Mouse (Mus musculus) MEL (cell line): ENCODE data around the gene Sebox. TPM values are rescaled to one million over a fixed set of nuclear protein-coding genes. Genes with fewer than 3 reads are reported as not detected.

Experiments used
- DNase-seq: peaks from one replicate; pipeline ENCODE4 v3.0.0; 2011; ENCODE audit warnings: low read depth, low spot score
- H3K27ac ChIP-seq: 2 replicates; pipeline ENCODE4 v1.5.1; 2012; ENCODE audit warnings: low read depth, mild to moderate bottlenecking, control low read depth, low read length, moderate library complexity; ENCODE audit not compliant: control insufficient read depth
- H3K27me3 ChIP-seq, 2 experiments: fragments of 150-350 bp in 1 of 2; sonication (generic) in 1 of 2; 2 replicates each; pipeline ENCODE4 v1.6.1; 2012; ENCODE audit warnings: low read length in 2 of 2, mild to moderate bottlenecking in 2 of 2, improper control_type of control experiment in 1 of 2, moderate library complexity in 1 of 2; ENCODE audit not compliant: insufficient read depth in 2 of 2, control insufficient read depth in 1 of 2
- H3K36me3 ChIP-seq, 2 experiments: 2 replicates each; pipeline ENCODE4 v1.6.1; 2012 to 2014; ENCODE audit warnings: low read length in 2 of 2, improper control_type of control experiment in 1 of 2, inconsistent platforms in 1 of 2, mild to moderate bottlenecking in 1 of 2; ENCODE audit not compliant: insufficient read depth in 2 of 2, control insufficient read depth in 1 of 2
- H3K4me1 ChIP-seq, 2 experiments: fragments of 150-350 bp in 1 of 2; sonication (generic) in 1 of 2; 2 replicates each; pipeline ENCODE4 v1.6.1; 2012; ENCODE audit warnings: low read length in 2 of 2, improper control_type of control experiment in 1 of 2, mild to moderate bottlenecking in 1 of 2; ENCODE audit not compliant: insufficient read depth in 2 of 2, control insufficient read depth in 1 of 2
- H3K4me3 ChIP-seq, 2 experiments: fragments of 150-350 bp in 1 of 2; sonication (generic) in 1 of 2; 2 replicates each; pipeline ENCODE4 v1.5.1; 2012; ENCODE audit warnings: low read depth in 2 of 2, low read length in 2 of 2, mild to moderate bottlenecking in 2 of 2, moderate library complexity in 2 of 2, control low read depth in 1 of 2, improper control_type of control experiment in 1 of 2; ENCODE audit not compliant: control insufficient read depth in 1 of 2, insufficient read depth in 1 of 2
- H3K79me2 ChIP-seq: 2 replicates; pipeline ENCODE4 v1.6.1; 2012; ENCODE audit warnings: mild to moderate bottlenecking, low read length, moderate library complexity; ENCODE audit not compliant: control insufficient read depth, poor library complexity, insufficient read depth
- H3K9ac ChIP-seq: 2 replicates; pipeline ENCODE4 v1.6.1; 2012; ENCODE audit warnings: low read depth, mild to moderate bottlenecking, control low read depth, low read length, moderate library complexity; ENCODE audit not compliant: control insufficient read depth, poor library complexity, severe bottlenecking
- H3K9me3 ChIP-seq: fragments of 150-350 bp; sonication (generic); replicated peaks from 2 replicates; pipeline ENCODE4 v1.6.1; 2012; ENCODE audit warnings: mild to moderate bottlenecking, low read length, improper control_type of control experiment, moderate library complexity; ENCODE audit not compliant: insufficient read depth
- BHLHE40 ChIP-seq: IDR thresholded peaks from 2 replicates; pipeline ENCODE4 v1.6.1; 2012; ENCODE audit warnings: low read depth, mild to moderate bottlenecking, inconsistent platforms, low read length, improper control_type of control experiment, borderline replicate concordance
- CHD2 ChIP-seq: IDR thresholded peaks from 2 replicates; pipeline ENCODE4 v1.6.1; 2011; ENCODE audit warnings: low read length, improper control_type of control experiment
- CTCF ChIP-seq, 3 experiments: IDR thresholded peaks in 2 of 3; conservative IDR thresholded peaks in 1 of 3; 2 replicates each; pipeline ENCODE4 v1.5.1; 2011 to 2012; ENCODE audit warnings: low read length in 3 of 3, low read depth in 2 of 3, mild to moderate bottlenecking in 2 of 3, improper control_type of control experiment in 1 of 3, inconsistent platforms in 1 of 3, mixed read lengths in 1 of 3, moderate library complexity in 1 of 3; ENCODE audit not compliant: control insufficient read depth in 1 of 3, insufficient read depth in 1 of 3, poor library complexity in 1 of 3, severe bottlenecking in 1 of 3
- E2F4 ChIP-seq: IDR thresholded peaks from 2 replicates; pipeline ENCODE4 v1.6.1; 2011; ENCODE audit warnings: low read depth, low read length, improper control_type of control experiment, borderline replicate concordance
- ELF1 ChIP-seq: IDR thresholded peaks from 2 replicates; pipeline ENCODE4 v1.6.1; 2014; ENCODE audit warnings: low read depth, mild to moderate bottlenecking, inconsistent platforms, low read length, improper control_type of control experiment, moderate library complexity
- EP300 ChIP-seq, 2 experiments: IDR thresholded peaks; 2 replicates each; pipeline ENCODE4 v1.6.1; 2011; ENCODE audit warnings: improper control_type of control experiment in 2 of 2, low read length in 2 of 2, low read depth in 1 of 2, mild to moderate bottlenecking in 1 of 2
- ETS1 ChIP-seq: IDR thresholded peaks from 2 replicates; pipeline ENCODE4 v1.6.1; 2012; ENCODE audit warnings: low read depth, mild to moderate bottlenecking, inconsistent platforms, low read length, improper control_type of control experiment, moderate library complexity
- GATA1 ChIP-seq: IDR thresholded peaks from 2 replicates; pipeline ENCODE4 v1.6.1; 2011; ENCODE audit warnings: low read depth, low read length, improper control_type of control experiment
- HCFC1 ChIP-seq: IDR thresholded peaks from 2 replicates; pipeline ENCODE4 v1.6.1; 2012; ENCODE audit warnings: low read depth, mild to moderate bottlenecking, inconsistent platforms, low read length, improper control_type of control experiment, moderate library complexity
- KAT2A ChIP-seq: conservative IDR thresholded peaks from 2 replicates; pipeline ENCODE4 v1.6.1; 2012; ENCODE audit warnings: low read depth, low read length, improper control_type of control experiment, inconsistent platforms
- MAFK ChIP-seq: IDR thresholded peaks from 2 replicates; pipeline ENCODE4 v1.6.1; 2011; ENCODE audit warnings: low read depth, mild to moderate bottlenecking, low read length, improper control_type of control experiment, borderline replicate concordance
- MEF2A ChIP-seq: IDR thresholded peaks from 2 replicates; pipeline ENCODE4 v1.6.1; 2014; ENCODE audit warnings: low read depth, mild to moderate bottlenecking, inconsistent platforms, low read length, improper control_type of control experiment; ENCODE audit not compliant: poor library complexity, insufficient replicate concordance, severe bottlenecking; ENCODE audit errors: extremely low read depth
- MXI1 ChIP-seq: IDR thresholded peaks from 2 replicates; pipeline ENCODE4 v1.6.1; 2011; ENCODE audit warnings: mild to moderate bottlenecking, low read depth, low read length, improper control_type of control experiment
- MYB ChIP-seq: IDR thresholded peaks from 2 replicates; pipeline ENCODE4 v1.6.1; 2011; ENCODE audit warnings: mild to moderate bottlenecking, low read depth, low read length, improper control_type of control experiment
- MYC ChIP-seq: IDR thresholded peaks from 2 replicates; pipeline ENCODE4 v1.6.1; 2011; ENCODE audit warnings: low read depth, mild to moderate bottlenecking, low read length, improper control_type of control experiment, moderate library complexity
- POLR2A ChIP-seq, 2 experiments: IDR thresholded peaks; 2 replicates each; pipeline ENCODE4 v1.6.1; 2011 to 2012; ENCODE audit warnings: low read length in 2 of 2, mild to moderate bottlenecking in 2 of 2, control low read depth in 1 of 2, improper control_type of control experiment in 1 of 2, low read depth in 1 of 2, moderate library complexity in 1 of 2; ENCODE audit not compliant: control insufficient read depth in 1 of 2, insufficient read depth in 1 of 2, poor library complexity in 1 of 2
- POLR2AphosphoS5 ChIP-seq: IDR thresholded peaks from 2 replicates; pipeline ENCODE4 v1.6.1; 2012; ENCODE audit warnings: low read depth, borderline replicate concordance, mild to moderate bottlenecking, inconsistent platforms, low read length, moderate library complexity, mixed read lengths
- RAD21 ChIP-seq: IDR thresholded peaks from 2 replicates; pipeline ENCODE4 v1.6.1; 2011; ENCODE audit warnings: mild to moderate bottlenecking, low read depth, low read length, improper control_type of control experiment
- SIN3A ChIP-seq: IDR thresholded peaks from 2 replicates; pipeline ENCODE4 v1.6.1; 2012; ENCODE audit warnings: low read length, improper control_type of control experiment, inconsistent platforms
- SMC3 ChIP-seq: IDR thresholded peaks from 2 replicates; pipeline ENCODE4 v1.6.1; 2011; ENCODE audit warnings: low read depth, low read length, improper control_type of control experiment
- TAL1 ChIP-seq: IDR thresholded peaks from 2 replicates; pipeline ENCODE4 v1.6.1; 2012; ENCODE audit warnings: mild to moderate bottlenecking, inconsistent platforms, low read length, moderate library complexity, mixed read lengths
- TBP ChIP-seq: IDR thresholded peaks from 2 replicates; pipeline ENCODE4 v1.8.0; 2011; ENCODE audit warnings: low read depth, low read length, improper control_type of control experiment
- UBTF ChIP-seq: IDR thresholded peaks from 2 replicates; pipeline ENCODE4 v1.6.1; 2012; ENCODE audit warnings: low read depth, mild to moderate bottlenecking, inconsistent platforms, low read length, improper control_type of control experiment, moderate library complexity, borderline replicate concordance; ENCODE audit not compliant: insufficient read depth
- USF1 ChIP-seq: IDR thresholded peaks from 2 replicates; pipeline ENCODE4 v1.6.1; 2014; ENCODE audit warnings: low read depth, mild to moderate bottlenecking, inconsistent platforms, low read length, improper control_type of control experiment, moderate library complexity
- ZKSCAN1 ChIP-seq: IDR thresholded peaks from 2 replicates; pipeline ENCODE4 v1.6.1; 2012; ENCODE audit warnings: low read depth, mild to moderate bottlenecking, inconsistent platforms, low read length, improper control_type of control experiment, moderate library complexity
- polyA plus RNA-seq, 2 experiments: library from polyadenylated mRNA; stranded (reverse) in 1 of 2; unstranded in 1 of 2; fragments of >175 nt in 1 of 2; fragments of >200 nt in 1 of 2; gene quantifications; 2 replicates each; pipeline versions ENCODE4 v1.2.1 to v1.2.4; 2012; ENCODE audit warnings: low replicate concordance in 2 of 2, low read depth in 1 of 2; ENCODE audit not compliant: insufficient read length in 2 of 2, insufficient read depth in 1 of 2, missing spikeins in 1 of 2
- total RNA-seq: library from RNA; depleted of rRNA; stranded (reverse); fragments of 300-350 nt; gene quantifications from 2 replicates; pipeline ENCODE4 v1.2.3, GENCODE M21; 2012

Gene Sebox
- total and polyA plus RNA-seq, 3 experiments: 0.06 to 0.15 TPM; not detected in 1

DNA sequence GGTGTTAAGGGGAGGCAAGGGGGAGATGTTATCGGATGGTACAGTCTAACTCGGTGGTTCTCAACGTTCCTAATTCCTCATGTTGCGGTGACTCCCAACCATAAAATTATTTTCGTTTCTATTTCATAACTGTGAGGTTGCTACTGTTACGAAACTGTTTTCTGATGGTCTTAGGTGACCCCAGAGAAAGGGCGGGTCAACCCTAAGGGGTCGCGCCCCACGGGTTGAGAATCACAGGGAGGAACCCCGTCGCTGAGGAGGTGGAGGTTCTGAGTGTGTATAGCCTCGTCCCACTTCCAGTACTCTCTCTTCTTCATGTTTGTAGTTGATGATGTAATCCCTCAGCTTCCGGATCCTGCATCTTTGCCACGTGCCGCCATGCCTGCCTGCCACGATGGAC is 44.5 kb upstream of the Sebox start:
- Histone ChIP-seq H3K79me2 (no peaks in the 10 kb centered on the region), H3K4me3 (no peak overlapping the region), H3K36me3 (peaks cover 0 to 8% of the 10 kb centered on the region in 2 experiments; a peak in 2 of 4 replicates), H3K27me3 (peaks cover 1 to 6% of the 10 kb centered on the region in 2 experiments; a peak in 3 of 4 replicates)
- no peak for DNase-seq
- TF ChIP-seq ELF1 (no peak), UBTF (no peak), ETS1 (no peak), TBP (no peak), POLR2AphosphoS5 (no peak), MEF2A (no peak), USF1 (no peak), ZKSCAN1 (no peak), POLR2A (IDR thresholded peaks at IDR 0.05; ENCODE audit: control insufficient read depth in 1 of 2, insufficient read depth in 1 of 2, low read depth in 1 of 2, low read length in 2 of 2, poor library complexity in 1 of 2) (no peak), KAT2A (no peak), MYB (no peak), TAL1 (no peak), CHD2 (no peak), MAFK (no peak), RAD21 (no peak), BHLHE40 (no peak), HCFC1 (no peak), EP300 (IDR thresholded peaks at IDR 0.05; ENCODE audit: low read depth in 1 of 2, low read length in 2 of 2) (no peak), MXI1 (no peak)
- TF ChIP-seq, all 39 proteins: peak for 0
- Histone ChIP-seq H3K9ac (no peak overlapping the region), H3K9me3 (no peaks in the 10 kb centered on the region), H3K4me1 (peaks cover 3 to 9% of the 10 kb centered on the region in 2 experiments), H3K27ac (no peak overlapping the region)

DNA sequence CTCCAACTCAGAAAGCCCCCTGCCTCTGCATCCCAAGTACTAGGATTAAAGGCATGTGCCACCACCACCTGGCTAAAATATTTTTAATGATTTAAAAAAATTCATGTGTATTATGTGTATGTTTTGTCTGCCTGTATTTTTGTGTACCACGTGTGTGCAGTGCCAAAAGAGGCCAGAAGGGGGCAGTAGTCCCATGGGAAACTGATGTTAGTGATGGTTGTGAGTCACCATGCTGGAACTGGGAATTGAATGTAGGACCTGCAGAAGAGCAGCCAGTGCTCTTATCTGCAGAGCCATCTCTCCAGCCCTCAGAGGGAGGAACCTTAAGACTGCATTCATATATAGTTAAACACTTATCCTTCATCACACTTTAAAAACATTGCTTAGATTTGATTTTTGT is 41.4 kb upstream of the Sebox start:
- no peaks in the 10 kb centered on the region for H3K9me3 ChIP-seq
- H3K9ac ChIP-seq: no peak overlapping the region
- no peak overlapping the region for H3K4me3 ChIP-seq
- DNase-seq: peak; percentile 58
- H3K4me1 ChIP-seq: peaks cover 13 to 31% of the 10 kb centered on the region in 2 experiments
- no peak overlapping the region for H3K27ac ChIP-seq
- peaks cover 0 to 20% of the 10 kb centered on the region in 2 experiments; a peak in 2 of 4 replicates for H3K36me3 ChIP-seq
- H3K27me3 ChIP-seq: peaks cover 0 to 6% of the 10 kb centered on the region in 2 experiments; a peak in 2 of 4 replicates
- TF ChIP-seq POLR2AphosphoS5 (no peak), E2F4 (no peak), SIN3A (0 out of 2 replicates have a peak, but pooled peaks have one; percentile 21), SMC3 (peak; percentile 34), CTCF (IDR thresholded peaks at IDR 0.05 in 2 of 3, conservative IDR thresholded peaks at IDR 0.05 in 1 of 3; ENCODE audit: control insufficient read depth in 1 of 3, insufficient read depth in 1 of 3, low read depth in 2 of 3, low read length in 3 of 3, poor library complexity in 1 of 3, severe bottlenecking in 1 of 3) (peak; percentile 65 to 80 (median 70)), MYC (peak; percentile 28; the same call in 1 of the 2 replicates), GATA1 (peak; percentile 48; the same call in 1 of the 2 replicates), TBP (no peak), RAD21 (peak; percentile 41)
- no peaks in the 10 kb centered on the region; the same call in 1 of the 2 replicates for H3K79me2 ChIP-seq
